Mouse (Mus musculus) CH12.LX (cell line): ENCODE data around the gene Cox16. TPM values are rescaled to one million over a fixed set of nuclear protein-coding genes. Genes with fewer than 3 reads are reported as not detected.

Source experiments
- DNase-seq: peaks from one replicate; pipeline ENCODE4 v3.0.0-alpha.2; 2013; ENCODE audit errors: extremely low read depth
- H3K27ac ChIP-seq: 2 replicates; pipeline ENCODE4 v1.5.1; 2012; ENCODE audit warnings: low read depth, mild to moderate bottlenecking, control low read depth, moderate library complexity; ENCODE audit not compliant: insufficient read depth
- H3K27me3 ChIP-seq: replicated peaks from 2 replicates; pipeline ENCODE3; 2012; ENCODE audit warnings: inconsistent platforms
- H3K36me3 ChIP-seq, 2 experiments: replicated peaks in 1 of 2; 2 replicates each; pipeline versions ENCODE3 to v1.6.1; 2012; ENCODE audit warnings: inconsistent platforms in 1 of 2, low read length in 1 of 2, mild to moderate bottlenecking in 1 of 2, mixed read lengths in 1 of 2, moderate library complexity in 1 of 2; ENCODE audit not compliant: control insufficient read depth in 1 of 2, insufficient read depth in 1 of 2
- H3K4me1 ChIP-seq, 2 experiments: 2 replicates each; pipeline ENCODE4 v1.6.1; 2012; ENCODE audit warnings: inconsistent platforms in 1 of 2, moderate library complexity in 1 of 2; ENCODE audit not compliant: insufficient read depth in 2 of 2, control insufficient read depth in 1 of 2
- H3K4me2 ChIP-seq: 2 replicates; pipeline ENCODE4 v1.6.1; 2012; ENCODE audit warnings: low read depth, mild to moderate bottlenecking, control low read depth; ENCODE audit not compliant: poor library complexity, insufficient read depth, severe bottlenecking
- H3K4me3 ChIP-seq, 3 experiments: fragments of 150-350 bp in 1 of 3; sonication (generic) in 1 of 3; replicated peaks in 1 of 3; 2 replicates each; pipeline versions ENCODE3 to v1.5.1; 2011 to 2012; ENCODE audit warnings: low read depth in 2 of 3, low read length in 2 of 3, mild to moderate bottlenecking in 2 of 3, moderate library complexity in 2 of 3, control low read depth in 1 of 3, improper control_type of control experiment in 1 of 3, inconsistent platforms in 1 of 3, mixed read lengths in 1 of 3; ENCODE audit not compliant: poor library complexity in 1 of 3
- H3K79me2 ChIP-seq: replicated peaks from 2 replicates; pipeline ENCODE4 v1.6.1; 2012; ENCODE audit warnings: mild to moderate bottlenecking, moderate library complexity; ENCODE audit not compliant: control insufficient read depth, poor library complexity, insufficient read depth, severe bottlenecking; ENCODE audit errors: extremely low read depth
- H3K9ac ChIP-seq: 2 replicates; pipeline ENCODE4 v1.6.1; 2012; ENCODE audit warnings: low read depth, mild to moderate bottlenecking, control low read depth, moderate library complexity; ENCODE audit not compliant: insufficient read depth
- H3K9me3 ChIP-seq: replicated peaks from 2 replicates; pipeline ENCODE3; 2012; ENCODE audit warnings: low read length, inconsistent platforms, mixed read lengths
- CHD1 ChIP-seq: IDR thresholded peaks from 2 replicates; pipeline ENCODE4 v1.6.1; 2012; ENCODE audit warnings: low read depth, low read length, improper control_type of control experiment, inconsistent platforms
- CHD2 ChIP-seq: IDR thresholded peaks from 2 replicates; pipeline ENCODE4 v1.6.1; 2011; ENCODE audit warnings: low read length, improper control_type of control experiment
- CTCF ChIP-seq, 2 experiments: IDR thresholded peaks in 1 of 2; conservative IDR thresholded peaks in 1 of 2; 2 replicates each; pipeline ENCODE4 v1.5.1; 2011 to 2012; ENCODE audit warnings: low read depth in 2 of 2, low read length in 2 of 2, improper control_type of control experiment in 1 of 2, inconsistent platforms in 1 of 2, mild to moderate bottlenecking in 1 of 2, moderate library complexity in 1 of 2
- E2F4 ChIP-seq: IDR thresholded peaks from 2 replicates; pipeline ENCODE4 v1.6.1; 2011; ENCODE audit warnings: low read depth, low read length, improper control_type of control experiment; ENCODE audit not compliant: insufficient replicate concordance
- EP300 ChIP-seq: IDR thresholded peaks from 2 replicates; pipeline ENCODE4 v1.6.1; 2011; ENCODE audit warnings: low read length, improper control_type of control experiment
- ETS1 ChIP-seq: conservative IDR thresholded peaks from 2 replicates; pipeline ENCODE4 v1.6.1; 2012; ENCODE audit warnings: low read depth, mild to moderate bottlenecking, inconsistent platforms, low read length, improper control_type of control experiment, moderate library complexity
- GABPA ChIP-seq: IDR thresholded peaks from 2 replicates; pipeline ENCODE4 v1.6.1; 2012; ENCODE audit warnings: low read depth, low read length, improper control_type of control experiment, inconsistent platforms; ENCODE audit not compliant: insufficient replicate concordance
- JUND ChIP-seq: conservative IDR thresholded peaks from 2 replicates; pipeline ENCODE4 v1.6.1; 2011; ENCODE audit warnings: low read depth, low read length, improper control_type of control experiment
- KAT2A ChIP-seq: IDR thresholded peaks from 2 replicates; pipeline ENCODE4 v1.6.1; 2012; ENCODE audit warnings: low read length, improper control_type of control experiment, inconsistent platforms; ENCODE audit not compliant: insufficient replicate concordance
- MAFK ChIP-seq: IDR thresholded peaks from 2 replicates; pipeline ENCODE4 v1.6.1; 2011; ENCODE audit warnings: low read length, improper control_type of control experiment; ENCODE audit not compliant: insufficient replicate concordance
- MAX ChIP-seq: IDR thresholded peaks from 2 replicates; pipeline ENCODE4 v1.6.1; 2011; ENCODE audit warnings: low read length, improper control_type of control experiment
- MAZ ChIP-seq: IDR thresholded peaks from 2 replicates; pipeline ENCODE4 v1.6.1; 2012; ENCODE audit warnings: low read depth, mild to moderate bottlenecking, inconsistent platforms, low read length, improper control_type of control experiment, moderate library complexity
- MXI1 ChIP-seq: IDR thresholded peaks from 2 replicates; pipeline ENCODE4 v1.6.1; 2011; ENCODE audit warnings: mild to moderate bottlenecking, low read depth, low read length, improper control_type of control experiment
- MYC ChIP-seq: IDR thresholded peaks from 2 replicates; pipeline ENCODE4 v1.6.1; 2011; ENCODE audit warnings: low read depth, mild to moderate bottlenecking, improper control_type of control experiment, low read length
- NELFE ChIP-seq: IDR thresholded peaks from 2 replicates; pipeline ENCODE4 v1.6.1; 2011; ENCODE audit warnings: low read depth, low read length, improper control_type of control experiment
- NRF1 ChIP-seq: IDR thresholded peaks from 2 replicates; pipeline ENCODE4 v1.6.1; 2014; ENCODE audit warnings: low read depth, mild to moderate bottlenecking, inconsistent platforms, low read length, improper control_type of control experiment, moderate library complexity
- PAX5 ChIP-seq: IDR thresholded peaks from 2 replicates; pipeline ENCODE4 v1.6.1; 2012; ENCODE audit warnings: low read length, inconsistent platforms, mixed read lengths
- POLR2A ChIP-seq: IDR thresholded peaks from 2 replicates; pipeline ENCODE4 v1.6.1; 2011; ENCODE audit warnings: low read depth, mild to moderate bottlenecking, improper control_type of control experiment, low read length
- POLR2AphosphoS2 ChIP-seq: IDR thresholded peaks from 2 replicates; pipeline ENCODE4 v1.6.1; 2011; ENCODE audit warnings: low read depth, low read length, improper control_type of control experiment
- RAD21 ChIP-seq: IDR thresholded peaks from 2 replicates; pipeline ENCODE4 v1.6.1; 2011; ENCODE audit warnings: low read depth, mild to moderate bottlenecking, low read length, improper control_type of control experiment, moderate library complexity
- RCOR1 ChIP-seq: conservative IDR thresholded peaks from 2 replicates; pipeline ENCODE4 v1.6.1; 2012; ENCODE audit warnings: low read depth, mild to moderate bottlenecking, inconsistent platforms, low read length, improper control_type of control experiment
- SIN3A ChIP-seq: IDR thresholded peaks from 2 replicates; pipeline ENCODE4 v1.6.1; 2012; ENCODE audit warnings: low read length, improper control_type of control experiment, inconsistent platforms
- TCF12 ChIP-seq: IDR thresholded peaks from 2 replicates; pipeline ENCODE4 v1.6.1; 2014; ENCODE audit warnings: low read depth, mild to moderate bottlenecking, inconsistent platforms, low read length, improper control_type of control experiment
- USF1 ChIP-seq: IDR thresholded peaks from 2 replicates; pipeline ENCODE4 v1.6.1; 2014; ENCODE audit warnings: low read depth, mild to moderate bottlenecking, inconsistent platforms, low read length, improper control_type of control experiment
- ZC3H11A ChIP-seq: IDR thresholded peaks from 2 replicates; pipeline ENCODE4 v1.6.1; 2012; ENCODE audit warnings: low read depth, mild to moderate bottlenecking, inconsistent platforms, low read length, improper control_type of control experiment
- ZKSCAN1 ChIP-seq: IDR thresholded peaks from 2 replicates; pipeline ENCODE4 v1.6.1; 2012; ENCODE audit warnings: low read depth, inconsistent platforms, low read length, improper control_type of control experiment, borderline replicate concordance
- ZMIZ1 ChIP-seq: IDR thresholded peaks from 2 replicates; pipeline ENCODE4 v1.6.1; 2012; ENCODE audit warnings: low read depth, mild to moderate bottlenecking, inconsistent platforms, low read length, improper control_type of control experiment
- dilution Hi-C: fragments of 300-500 bp; cut with MboI; formaldehyde crosslinking; loops from 2 replicates; pipeline ENCODE4 v1.14.3; 2020; ENCODE audit warnings: low sequenced_read_pairs; ENCODE audit not compliant: extremely low pct_unique_long_range_greater_than_20kb, extremely low pct_ligation_motif_present
- in situ Hi-C: fragments of 300-500 bp; cut with MboI; formaldehyde crosslinking; loops from 3 replicates; pipeline ENCODE4 v1.14.3; 2019; ENCODE audit warnings: low sequenced_read_pairs, low pct_ligation_motif_present, low pct_unique_long_range_greater_than_20kb, mixed read lengths
- polyA plus RNA-seq: library from polyadenylated mRNA; unstranded; fragments of >175 nt; gene quantifications from 2 replicates; pipeline ENCODE4 v1.2.1, GENCODE M21; 2012; ENCODE audit warnings: low read depth; ENCODE audit not compliant: insufficient read length
- total RNA-seq, 2 experiments: library from RNA; depleted of rRNA; stranded (reverse); fragments of 300-350 nt in 1 of 2; fragments of >200 nt in 1 of 2; gene quantifications; 2 replicates each; pipeline ENCODE4 v1.2.3; 2012 to 2014

Gene Cox16
- total and polyA plus RNA-seq, 3 experiments, result 118 to 321 (median 124) TPM

DNA sequence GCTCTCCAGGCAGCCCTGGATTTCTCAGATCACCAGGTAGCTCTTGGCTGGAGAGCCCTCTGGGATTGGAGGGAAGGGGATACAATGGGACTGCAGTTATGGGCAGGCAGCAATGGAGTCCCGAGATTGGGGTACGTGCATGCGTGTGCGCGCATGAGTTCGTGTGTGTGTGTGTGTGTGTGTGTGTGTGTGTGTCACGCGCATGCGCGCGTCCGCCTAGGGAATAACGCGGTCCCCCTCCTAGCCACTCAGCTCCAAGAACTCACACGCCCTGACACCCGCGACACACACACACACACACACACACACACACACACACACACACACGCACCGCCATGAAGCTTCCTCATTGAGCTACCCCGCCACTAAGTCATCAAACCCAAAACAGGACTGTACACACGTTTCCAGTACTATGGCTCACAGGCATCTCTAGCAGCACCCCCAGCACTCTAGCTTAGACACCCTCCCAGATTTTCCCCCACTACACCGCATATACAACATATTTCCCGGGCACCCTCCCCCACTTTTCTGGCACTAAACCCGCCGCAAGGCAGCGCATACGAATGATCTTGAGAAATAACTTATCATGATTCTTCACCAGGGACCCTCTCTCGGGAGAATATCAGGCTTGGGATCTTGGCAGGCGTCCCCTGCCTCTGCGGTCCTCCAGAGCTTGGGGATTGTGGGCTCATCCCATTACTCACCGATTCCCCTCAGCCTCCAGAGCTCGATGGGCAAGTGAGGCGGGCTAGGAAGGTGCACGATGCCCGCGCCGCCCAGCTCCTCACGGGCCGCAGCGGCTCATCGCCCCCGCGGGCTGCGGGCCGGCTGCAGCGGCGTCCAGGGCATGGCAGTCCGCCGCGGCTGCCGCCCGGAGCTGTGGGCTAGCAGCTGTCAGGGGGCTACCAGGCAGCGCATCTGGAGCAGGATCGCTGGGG lies 152.7 kb downstream of the Cox16 start:
- TF ChIP-seq MAX (no peak), JUND (no peak), ZKSCAN1 (no peak), GABPA (no peak), SIN3A (no peak), ZC3H11A (no peak), MYC (no peak), RCOR1 (no peak), USF1 (no peak), MXI1 (no peak), POLR2A (no peak), EP300 (no peak), KAT2A (no peak), CHD1 (no peak)
- no peak overlapping the region for H3K4me3 ChIP-seq
- no peaks in the 10 kb centered on the region for H3K79me2 ChIP-seq
- no peaks in the 10 kb centered on the region for H3K36me3 ChIP-seq
- dilution Hi-C loops, result no loop called here
- peaks cover 2% of the 10 kb centered on the region for H3K27me3 ChIP-seq
- no peak overlapping the region for H3K9ac ChIP-seq
- in situ Hi-C loops, result no loop called here
- H3K4me2 ChIP-seq, result no peak overlapping the region
- DNase-seq, result no peak
- no peak overlapping the region for H3K27ac ChIP-seq
- no peaks in the 10 kb centered on the region for H3K9me3 ChIP-seq
- no peaks in the 10 kb centered on the region for H3K4me1 ChIP-seq

DNA sequence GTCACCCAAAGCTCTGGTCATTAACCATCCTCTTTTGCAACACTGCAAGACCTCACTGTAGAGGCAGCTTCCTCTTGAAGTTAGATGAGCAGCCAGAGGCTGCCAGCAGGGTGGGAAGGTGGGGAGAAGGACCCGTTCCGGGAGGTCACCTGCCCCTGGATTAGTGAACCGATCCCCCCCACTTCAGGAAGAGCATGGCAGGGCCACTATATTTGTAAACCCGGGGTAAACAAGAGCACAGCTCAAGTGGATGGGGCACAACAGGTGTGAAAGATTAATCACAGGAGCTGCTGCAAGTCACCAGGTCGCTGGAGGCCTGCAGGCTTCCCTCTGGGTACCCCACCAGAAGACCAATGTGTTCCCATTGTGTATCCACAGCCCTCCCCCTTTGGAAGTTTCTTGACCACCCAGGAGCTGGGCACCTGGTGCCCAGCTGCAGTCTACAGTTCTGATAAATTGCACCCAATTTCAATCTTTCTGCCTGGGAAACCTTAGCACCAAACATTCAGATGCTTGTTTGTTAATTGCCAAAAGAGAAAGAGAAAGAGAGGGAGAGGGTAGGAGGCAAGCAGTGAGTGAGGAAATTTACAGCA lies 153.8 kb downstream of the Cox16 start:
- in situ Hi-C loops, result no loop called here
- H3K4me1 ChIP-seq, result no peaks in the 10 kb centered on the region
- H3K27me3 ChIP-seq, result peaks cover 2% of the 10 kb centered on the region
- no peak overlapping the region for H3K27ac ChIP-seq
- no peak overlapping the region for H3K9ac ChIP-seq
- no peaks in the 10 kb centered on the region for H3K79me2 ChIP-seq
- dilution Hi-C loops, result no loop called here
- DNase-seq, result no peak
- no peak overlapping the region for H3K4me2 ChIP-seq
- H3K36me3 ChIP-seq, result no peaks in the 10 kb centered on the region
- TF ChIP-seq MAFK, result no peak
- TF ChIP-seq CHD2, result no peak
- TF ChIP-seq USF1, result no peak
- TF ChIP-seq CTCF (conservative IDR thresholded peaks at IDR 0.05 in 1 of 2, IDR thresholded peaks at IDR 0.05 in 1 of 2; ENCODE audit: low read depth in 2 of 2, low read length in 2 of 2), result no peak
- no peak for TF ChIP-seq MAZ
- TF ChIP-seq TCF12, result no peak
- no peak for TF ChIP-seq MAX
- no peak for TF ChIP-seq MYC
- TF ChIP-seq E2F4, result no peak
- no peak for TF ChIP-seq ZMIZ1
- no peak for TF ChIP-seq POLR2AphosphoS2
- no peak for TF ChIP-seq SIN3A
- TF ChIP-seq ETS1, result no peak
- TF ChIP-seq NELFE, result no peak
- TF ChIP-seq NRF1, result no peak
- TF ChIP-seq PAX5, result no peak
- no peak for TF ChIP-seq RAD21
- no peaks in the 10 kb centered on the region for H3K9me3 ChIP-seq
- H3K4me3 ChIP-seq, result no peak overlapping the region
